Mouse (Mus musculus) heart, embryonic 11.5 days (tissue): ENCODE data around the gene Romo1. TPM values are rescaled to one million over a fixed set of nuclear protein-coding genes. Genes with fewer than 3 reads are reported as not detected.
"Not testable (repeated sequence)": the region's sequence is repeated elsewhere in the genome, so short reads cannot be mapped to it uniquely, and the experiment has no call there.

Experiments
- ATAC-seq: fragments of 200-750 bp; cut with Nextera tagmentation; replicated peaks from 2 replicates; pipeline ENCODE4 v1.8.0; 2017; ENCODE audit warnings: moderate library complexity; ENCODE audit not compliant: insufficient number of reproducible peaks, low FRiP score, low TSS enrichment
- H3K27ac ChIP-seq: fragments of 300-500 bp; sonication (generic); 2 replicates; pipeline ENCODE4 v1.5.1; 2014; ENCODE audit warnings: mild to moderate bottlenecking, low read depth, low read length
- H3K27me3 ChIP-seq: fragments of 300-500 bp; sonication (generic); 2 replicates; pipeline ENCODE4 v1.6.1; 2014; ENCODE audit warnings: mild to moderate bottlenecking, low read length, mixed read lengths; ENCODE audit not compliant: control insufficient read depth, insufficient read depth
- H3K36me3 ChIP-seq: fragments of 300-500 bp; sonication (generic); 2 replicates; pipeline ENCODE4 v1.6.1; 2014; ENCODE audit warnings: mild to moderate bottlenecking, low read length, moderate library complexity, mixed read lengths; ENCODE audit not compliant: control insufficient read depth, insufficient read depth
- H3K4me1 ChIP-seq: fragments of 300-500 bp; sonication (generic); 2 replicates; pipeline ENCODE4 v1.6.1; 2014; ENCODE audit warnings: low read length; ENCODE audit not compliant: control insufficient read depth, insufficient read depth
- H3K4me2 ChIP-seq: fragments of 300-500 bp; sonication (generic); 2 replicates; pipeline ENCODE4 v1.6.1; 2014; ENCODE audit warnings: mild to moderate bottlenecking, moderate library complexity
- H3K4me3 ChIP-seq: fragments of 300-500 bp; sonication (generic); 2 replicates; pipeline ENCODE4 v1.5.1; 2014; ENCODE audit warnings: low read depth, low read length
- H3K9ac ChIP-seq: fragments of 300-500 bp; sonication (generic); 2 replicates; pipeline ENCODE4 v1.6.1; 2014; ENCODE audit warnings: mild to moderate bottlenecking, low read depth, low read length, moderate library complexity
- H3K9me3 ChIP-seq: fragments of 300-500 bp; sonication (generic); replicated peaks from 2 replicates; pipeline ENCODE4 v1.6.1; 2016; ENCODE audit warnings: low read length; ENCODE audit not compliant: control insufficient read depth
- WGBS: fragments of 180-500 bp; shearing (Covaris S2); extraction: QIAGEN DNeasy Blood & Tissue Kit; methylation state at CpG from one replicate; pipeline ENCODE4 v1.1.7; 2014; ENCODE audit not compliant: insufficient replicate concordance; 5-methylcytosine and 5-hydroxymethylcytosine counted together
- polyA plus RNA-seq: library from polyadenylated mRNA; unstranded; fragments of >200 nt; fragmentation: Nextera tagmentation; extraction: Ambion mirVana; gene quantifications from 2 replicates; pipeline ENCODE4 v1.2.1, GENCODE M21; 2014

Romo1 gene
- polyA plus RNA-seq, 1 experiment from 2014 or later, result 428 TPM

DNA sequence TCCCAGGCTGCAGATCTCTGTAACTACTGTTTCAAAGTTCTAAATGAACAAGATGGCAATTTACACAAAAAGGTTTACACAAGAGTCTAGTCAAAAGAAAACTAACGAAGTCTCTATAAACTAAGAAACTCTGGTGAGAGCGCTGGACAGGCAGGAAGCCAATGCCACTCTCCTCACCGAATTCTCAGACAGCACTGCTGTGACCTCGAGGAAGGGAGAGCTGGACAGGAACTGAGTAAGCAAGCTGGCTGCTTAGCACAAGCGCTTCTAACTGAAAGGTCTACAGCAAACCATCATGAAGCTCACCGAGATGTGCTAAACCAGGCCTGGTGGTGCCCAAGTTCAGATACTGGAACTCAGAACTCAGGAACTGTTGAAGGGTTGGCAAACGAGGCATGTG lies 45.4 kb downstream of the Romo1 start:
- ATAC-seq, H3K9ac ChIP-seq, H3K27me3 ChIP-seq, H3K4me1 ChIP-seq, H3K36me3 ChIP-seq, H3K4me2 ChIP-seq, H3K27ac ChIP-seq, H3K9me3 ChIP-seq, H3K4me3 ChIP-seq: not testable (repeated sequence)
- 77% methylated on average over 7 of the region's 7 CpGs for whole genome bisulfite sequencing

DNA sequence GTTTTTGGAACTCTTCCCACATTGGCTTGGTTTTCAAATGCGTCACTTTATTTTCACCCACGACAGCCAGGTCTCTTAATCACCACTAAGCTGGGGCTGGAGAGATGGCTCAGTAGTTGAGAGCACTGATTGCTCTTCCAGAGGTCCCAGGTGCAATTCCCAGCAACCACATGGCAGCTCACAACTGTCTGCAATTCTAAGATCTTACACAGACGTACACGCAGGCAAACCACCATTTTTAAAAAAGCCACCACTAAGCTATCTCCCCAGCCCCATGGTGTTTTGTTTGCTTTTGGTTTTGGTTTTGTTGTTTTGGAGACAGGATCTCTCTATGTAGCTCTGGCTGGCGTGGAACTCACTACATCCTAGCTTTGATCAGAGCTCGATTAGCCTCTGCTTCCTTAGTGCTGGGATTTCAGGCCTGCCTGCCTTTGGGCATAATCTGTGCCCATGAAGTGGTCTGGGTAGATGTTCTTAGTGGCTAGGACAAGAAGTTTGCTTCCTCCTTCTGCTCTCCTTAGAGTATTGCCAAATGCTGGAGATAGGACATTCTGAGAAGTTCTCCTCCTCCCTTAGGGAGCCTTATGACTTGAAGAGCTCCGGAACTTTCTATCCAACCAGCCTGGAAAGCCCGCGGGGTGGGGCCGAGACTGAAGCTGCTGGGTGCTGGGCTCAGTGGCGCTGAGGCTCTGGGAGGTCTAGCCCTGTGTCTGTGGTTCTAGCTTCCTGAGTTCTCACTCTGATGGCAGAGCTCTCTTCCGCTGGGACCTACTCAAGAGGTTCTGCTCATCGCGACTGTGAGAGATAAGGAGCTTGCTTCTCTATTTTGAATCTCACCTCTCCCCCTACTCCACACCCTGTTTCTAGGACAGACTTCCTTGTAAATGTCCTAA lies 46.4 kb downstream of the Romo1 start:
- no peak overlapping the region for H3K9ac ChIP-seq
- no peak overlapping the region for H3K4me2 ChIP-seq
- no peaks in the 10 kb centered on the region for H3K36me3 ChIP-seq
- no peaks in the 10 kb centered on the region for H3K27me3 ChIP-seq
- no peak overlapping the region for H3K4me3 ChIP-seq
- ATAC-seq, result no peak
- no peaks in the 10 kb centered on the region for H3K9me3 ChIP-seq
- peaks cover 3% of the 10 kb centered on the region; the same call in 1 of the 2 replicates for H3K4me1 ChIP-seq
- 71% methylated on average over 14 of the region's 14 CpGs for WGBS
- no peak overlapping the region for H3K27ac ChIP-seq

DNA sequence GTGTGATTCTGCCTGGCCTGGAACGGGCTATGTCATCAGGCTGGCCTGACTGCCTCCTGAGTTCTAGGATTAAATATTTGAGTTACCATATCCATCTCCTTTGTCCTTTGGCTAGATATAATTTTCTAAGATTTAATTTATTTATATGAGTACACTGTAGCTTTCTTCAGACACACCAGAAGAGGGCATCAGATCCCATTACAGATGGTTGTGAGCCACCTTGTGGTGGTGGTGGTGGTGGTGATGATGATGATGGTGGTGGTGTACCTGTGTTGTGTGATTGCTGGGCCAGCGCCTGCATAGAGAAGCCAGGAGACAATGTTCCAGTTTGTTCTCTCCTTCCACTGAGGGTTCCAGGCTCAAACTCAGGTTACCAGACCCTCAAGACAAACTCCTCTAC lies 47.7 kb downstream of the Romo1 start:
- Histone ChIP-seq H3K4me2 (no peak overlapping the region), H3K27ac (no peak overlapping the region), H3K4me3 (no peak overlapping the region), H3K9me3 (no peaks in the 10 kb centered on the region), H3K9ac (no peak overlapping the region), H3K36me3 (no peaks in the 10 kb centered on the region), H3K27me3 (no peaks in the 10 kb centered on the region), H3K4me1 (peaks cover 3% of the 10 kb centered on the region; the same call in 1 of the 2 replicates)
- no peak for ATAC-seq
- WGBS, result 89% methylated on average over 2 of the region's 2 CpGs

DNA sequence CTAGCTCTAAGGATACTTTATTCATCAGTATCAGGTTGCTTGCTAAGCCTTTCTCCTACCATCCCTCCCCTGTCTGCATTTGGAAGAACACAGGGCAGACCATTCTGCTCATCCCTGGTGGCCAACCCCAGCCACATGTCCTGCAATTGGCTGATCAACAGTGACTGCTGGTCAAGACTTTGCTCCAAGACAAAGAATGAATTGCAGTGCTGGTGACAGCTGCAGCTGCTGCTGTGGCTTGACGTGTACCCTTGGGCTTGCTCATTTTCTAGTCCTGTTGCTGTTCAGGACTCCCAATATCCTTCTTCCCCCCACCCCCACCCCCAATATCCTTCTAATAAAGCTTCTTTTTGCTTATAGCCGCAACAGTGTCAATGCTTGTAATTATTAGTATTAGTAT lies 48.2 kb downstream of the Romo1 start:
- H3K27me3 ChIP-seq, result no peaks in the 10 kb centered on the region
- H3K9ac ChIP-seq, result no peak overlapping the region
- no peak overlapping the region for H3K4me2 ChIP-seq
- H3K27ac ChIP-seq, result no peak overlapping the region
- 77% methylated on average over 2 of the region's 2 CpGs for WGBS
- no peak for ATAC-seq
- peaks cover 3% of the 10 kb centered on the region; the same call in 1 of the 2 replicates for H3K4me1 ChIP-seq
- no peak overlapping the region for H3K4me3 ChIP-seq
- no peaks in the 10 kb centered on the region for H3K36me3 ChIP-seq
- no peaks in the 10 kb centered on the region for H3K9me3 ChIP-seq

DNA sequence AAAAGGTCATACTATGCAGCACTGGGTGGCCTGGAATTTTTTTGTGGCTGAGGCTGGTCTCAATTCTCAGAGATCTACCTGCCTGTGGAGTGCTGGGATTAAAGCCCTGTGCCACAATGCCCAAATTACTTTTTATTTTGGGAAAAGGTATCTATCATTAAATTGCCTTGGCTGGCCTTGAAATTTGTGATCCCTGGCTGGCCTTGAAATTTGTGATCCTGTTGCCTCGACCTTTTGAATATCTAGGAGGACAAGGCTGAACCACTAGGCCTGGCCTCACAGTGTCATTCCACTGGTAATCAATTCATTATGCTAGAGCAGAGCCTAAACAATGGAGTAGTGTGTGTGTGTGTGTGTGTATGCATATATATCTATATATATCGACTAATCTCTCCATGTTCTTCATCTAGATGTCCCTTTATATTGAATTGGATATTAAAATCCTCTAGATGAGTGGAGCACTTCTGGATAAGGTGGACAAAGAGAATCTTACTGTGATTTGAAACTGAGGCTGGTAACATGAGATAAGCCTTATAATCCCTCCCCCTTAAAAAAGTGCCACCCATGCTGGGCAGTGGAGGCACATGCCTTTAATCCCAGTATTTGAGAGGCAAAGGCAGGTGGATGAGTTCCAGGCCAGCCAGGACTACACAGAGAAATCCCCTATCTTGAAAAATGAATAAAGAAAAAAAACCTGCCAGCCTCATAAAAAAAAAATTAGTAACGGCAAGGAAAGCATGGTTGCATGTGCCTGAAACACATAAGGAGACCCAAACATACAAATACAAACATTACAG lies 49.4 kb downstream of the Romo1 start:
- H3K9me3 ChIP-seq, result no peaks in the 10 kb centered on the region
- H3K9ac ChIP-seq, result no peak overlapping the region
- 80% methylated on average over 3 of the region's 3 CpGs for WGBS
- no peak overlapping the region for H3K4me2 ChIP-seq
- H3K4me3 ChIP-seq, result no peak overlapping the region
- H3K27me3 ChIP-seq, result no peaks in the 10 kb centered on the region
- no peak for ATAC-seq
- H3K4me1 ChIP-seq, result peaks cover 4% of the 10 kb centered on the region
- no peaks in the 10 kb centered on the region for H3K36me3 ChIP-seq
- H3K27ac ChIP-seq, result no peak overlapping the region

DNA sequence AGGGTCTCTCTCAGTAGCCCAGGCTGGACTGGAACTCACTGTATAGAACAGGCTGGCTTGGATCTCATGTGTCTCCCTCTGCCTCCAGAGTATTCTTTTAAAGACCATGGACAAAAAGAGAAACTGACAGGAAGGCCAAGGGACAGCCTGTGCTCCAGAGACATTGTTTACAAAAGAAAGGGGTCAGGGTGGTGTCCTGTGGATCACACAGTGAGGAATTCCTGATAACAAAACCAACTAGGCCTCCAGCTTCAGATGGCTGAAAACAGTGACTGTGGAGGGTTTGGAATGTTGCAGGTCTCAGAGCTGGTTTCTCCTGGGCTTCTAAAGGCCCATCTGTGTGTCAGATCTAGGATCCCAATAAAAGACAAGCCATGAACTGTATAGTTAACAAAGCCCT lies 50.7 kb downstream of the Romo1 start:
- no peaks in the 10 kb centered on the region for H3K36me3 ChIP-seq
- no peaks in the 10 kb centered on the region for H3K9me3 ChIP-seq
- no peaks in the 10 kb centered on the region for H3K27me3 ChIP-seq
- no peak for ATAC-seq
- no peak overlapping the region for H3K4me2 ChIP-seq
- no peak overlapping the region for H3K4me3 ChIP-seq
- no peak overlapping the region for H3K27ac ChIP-seq
- H3K4me1 ChIP-seq, result peaks cover 10% of the 10 kb centered on the region
- 0 out of 2 replicates have a peak overlapping the region, but pooled peaks have one; percentile 2 for H3K9ac ChIP-seq

Other genes starting within 250 kb of the Romo1 start
- gene Uqcc1, start 213.7 kb upstream of the Romo1 start, polyA plus RNA-seq, result 86.7 and 118 TPM in 2 replicates
- not detected in 2 replicates for gene Gm15557, start 203.3 kb upstream of the Romo1 start, polyA plus RNA-seq
- gene Gdf5, start 198.7 kb upstream of the Romo1 start, polyA plus RNA-seq, result 0.36 and 0.63 TPM in 2 replicates
- 6.4 and 12.3 TPM in 2 replicates for gene Cep250, start 187.6 kb upstream of the Romo1 start, polyA plus RNA-seq
- gene 6430550D23Rik, start 136.1 kb upstream of the Romo1 start, polyA plus RNA-seq, result 0.80 and 1.1 TPM in 2 replicates
- 170 and 184 TPM in 2 replicates for gene Ergic3, start 136.0 kb upstream of the Romo1 start, polyA plus RNA-seq
- not detected in 2 replicates for gene Fer1l4, start 91.1 kb upstream of the Romo1 start, polyA plus RNA-seq
- gene Spag4, start 78.9 kb upstream of the Romo1 start, polyA plus RNA-seq, result 2.4 and 3.3 TPM in 2 replicates
- gene Cpne1, start 32.1 kb upstream of the Romo1 start, polyA plus RNA-seq, result 29.5 and 35.7 TPM in 2 replicates
- 22.3 and 25.8 TPM in 2 replicates for gene Rbm12, start 32.1 kb upstream of the Romo1 start, polyA plus RNA-seq
- gene Gm28036, start 16.9 kb upstream of the Romo1 start, polyA plus RNA-seq, result 11.6 and 14.1 TPM in 2 replicates
- 55.7 and 58.2 TPM in 2 replicates for gene Nfs1, start 147 bp downstream of the Romo1 start, polyA plus RNA-seq
- 465 and 476 TPM in 2 replicates for gene Rbm39, start 36.2 kb downstream of the Romo1 start, polyA plus RNA-seq
- 61.1 and 62.7 TPM in 2 replicates for gene Phf20, start 52.4 kb downstream of the Romo1 start, polyA plus RNA-seq
- gene Cnbd2, start 168.3 kb downstream of the Romo1 start, polyA plus RNA-seq, result 2.2 and 2.3 TPM in 2 replicates
- 50.6 and 59.0 TPM in 2 replicates for gene Scand1, start 168.7 kb downstream of the Romo1 start, polyA plus RNA-seq